Mouse (Mus musculus) forebrain, embryonic 15.5 days (tissue): Measurements from ENCODE around the gene Slc22a20. TPM values are rescaled to one million over a fixed set of nuclear protein-coding genes. Genes with fewer than 3 reads are reported as not detected.

Experiments used
- ATAC-seq: fragments of 200-750 bp; cut with Nextera tagmentation; replicated peaks from 2 replicates; pipeline ENCODE4 v1.8.0; 2017; ENCODE audit warnings: mild to moderate bottlenecking, moderate TSS enrichment, moderate library complexity
- H3K27ac ChIP-seq: fragments of 300-500 bp; sonication (generic); replicated peaks from 2 replicates; pipeline ENCODE4 v1.5.1; 2015; ENCODE audit warnings: mild to moderate bottlenecking, inconsistent platforms
- H3K27me3 ChIP-seq: fragments of 300-500 bp; sonication (generic); 2 replicates; pipeline ENCODE4 v1.6.1; 2015; ENCODE audit warnings: inconsistent platforms
- H3K36me3 ChIP-seq: fragments of 300-500 bp; sonication (generic); 2 replicates; pipeline ENCODE4 v1.6.1; 2015; ENCODE audit warnings: mild to moderate bottlenecking, inconsistent platforms
- H3K4me1 ChIP-seq: fragments of 300-500 bp; sonication (generic); 2 replicates; pipeline ENCODE4 v1.6.1; 2015; ENCODE audit warnings: inconsistent platforms
- H3K4me2 ChIP-seq: fragments of 300-500 bp; sonication (generic); replicated peaks from 2 replicates; pipeline ENCODE4 v1.6.1; 2015; ENCODE audit warnings: mild to moderate bottlenecking, inconsistent platforms
- H3K4me3 ChIP-seq: fragments of 300-500 bp; sonication (generic); 2 replicates; pipeline ENCODE4 v1.5.1; 2015; ENCODE audit warnings: mild to moderate bottlenecking, inconsistent platforms
- H3K9ac ChIP-seq: fragments of 300-500 bp; sonication (generic); replicated peaks from 2 replicates; pipeline ENCODE4 v1.6.1; 2015; ENCODE audit warnings: mild to moderate bottlenecking, inconsistent platforms
- H3K9me3 ChIP-seq: fragments of 300-500 bp; sonication (generic); 2 replicates; pipeline ENCODE4 v1.6.1; 2016; ENCODE audit warnings: inconsistent platforms
- WGBS: fragments of 180-500 bp; shearing (Covaris S2); methylation state at CpG from one replicate; pipeline ENCODE4 v1.1.7; 2015; ENCODE audit warnings: mixed read lengths; 5-methylcytosine and 5-hydroxymethylcytosine counted together
- polyA plus RNA-seq: library from polyadenylated mRNA; unstranded; fragments of >200 nt; fragmentation: Nextera tagmentation; extraction: Ambion mirVana; gene quantifications from 2 replicates; pipeline ENCODE4 v1.2.1, GENCODE M21; 2015

The Slc22a20 gene
- polyA plus RNA-seq, 1 experiment from 2014 or later = not detected

DNA sequence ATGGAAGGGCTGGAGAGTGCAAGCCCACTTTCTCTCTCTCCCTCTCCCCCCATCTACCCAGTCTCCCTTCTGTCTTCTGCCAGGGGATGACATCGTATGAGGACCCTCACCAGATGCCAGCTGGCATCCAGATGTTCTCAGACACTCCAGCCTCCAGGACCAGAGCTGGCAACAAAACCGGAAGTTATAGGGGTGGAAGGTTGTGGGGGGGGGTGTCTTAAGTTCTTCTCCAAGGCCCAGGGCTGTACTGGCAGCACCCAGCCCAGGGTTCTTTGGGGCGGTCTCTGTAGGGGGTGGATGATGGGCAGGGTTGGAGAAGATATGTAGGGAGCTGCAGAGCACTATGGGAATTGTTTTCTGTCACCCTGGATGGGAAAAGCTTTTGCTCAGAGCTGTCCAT lies 57.4 kb downstream of the Slc22a20 start:
- H3K4me3 ChIP-seq = no peak overlapping the region
- no peaks in the 10 kb centered on the region for H3K27me3 ChIP-seq
- H3K9me3 ChIP-seq = no peaks in the 10 kb centered on the region
- H3K27ac ChIP-seq = no peak overlapping the region
- WGBS = 80% methylated on average over 3 of the region's 3 CpGs
- H3K36me3 ChIP-seq = no peaks in the 10 kb centered on the region
- peaks cover 19% of the 10 kb centered on the region for H3K4me1 ChIP-seq
- H3K9ac ChIP-seq = no peak overlapping the region
- ATAC-seq = no peak
- H3K4me2 ChIP-seq = no peak overlapping the region

DNA sequence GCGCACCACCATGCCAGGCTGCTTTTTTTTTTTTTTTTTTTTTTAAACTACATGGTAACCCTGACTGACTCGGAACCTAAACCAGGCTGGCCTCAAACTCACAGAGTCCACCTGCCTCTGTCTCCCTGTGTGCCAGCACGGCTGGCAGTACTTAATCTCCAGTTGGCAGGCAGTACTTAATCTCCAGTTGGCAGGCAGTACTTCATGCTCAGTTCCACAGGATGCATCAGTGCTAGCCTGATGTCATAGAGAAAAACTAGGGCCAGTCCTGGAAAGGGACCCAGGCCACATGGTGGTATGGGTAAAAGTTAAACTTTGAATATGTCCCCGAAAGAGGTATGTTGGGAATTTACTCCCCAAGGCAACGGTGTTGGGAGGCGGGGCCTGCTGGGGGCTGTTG lies 57.8 kb downstream of the Slc22a20 start:
- H3K9ac ChIP-seq = no peak overlapping the region
- no peaks in the 10 kb centered on the region for H3K27me3 ChIP-seq
- ATAC-seq = no peak
- H3K9me3 ChIP-seq = no peaks in the 10 kb centered on the region
- no peaks in the 10 kb centered on the region for H3K36me3 ChIP-seq
- no peak overlapping the region for H3K4me3 ChIP-seq
- 77% methylated on average over 6 of the region's 6 CpGs for WGBS
- H3K4me1 ChIP-seq = peaks cover 20% of the 10 kb centered on the region
- no peak overlapping the region for H3K27ac ChIP-seq
- H3K4me2 ChIP-seq = no peak overlapping the region

DNA sequence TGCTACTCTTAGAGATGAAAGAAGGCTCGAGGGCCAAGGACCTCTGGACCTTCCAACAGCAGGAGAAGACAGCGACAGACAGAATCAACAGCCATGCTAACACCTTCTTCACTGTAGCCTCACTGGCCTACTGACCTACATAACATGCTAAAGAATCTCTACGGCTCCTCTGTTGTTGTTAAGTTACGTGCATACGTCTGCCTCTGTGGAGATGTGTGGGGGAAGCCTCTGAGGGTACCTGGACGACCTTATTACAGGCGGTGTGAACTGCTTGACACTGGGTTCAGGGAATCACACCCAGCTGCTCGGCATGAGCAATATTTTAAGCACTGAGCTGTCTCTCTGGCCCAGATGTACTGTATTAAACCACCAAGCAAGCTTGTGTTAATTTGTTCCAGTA lies 58.4 kb downstream of the Slc22a20 start:
- WGBS = 78% methylated on average over 8 of the region's 8 CpGs
- H3K4me3 ChIP-seq = no peak overlapping the region
- H3K9ac ChIP-seq = no peak overlapping the region
- no peaks in the 10 kb centered on the region for H3K27me3 ChIP-seq
- no peak overlapping the region for H3K4me2 ChIP-seq
- H3K36me3 ChIP-seq = no peaks in the 10 kb centered on the region
- H3K4me1 ChIP-seq = peaks cover 20% of the 10 kb centered on the region
- no peak overlapping the region for H3K27ac ChIP-seq
- ATAC-seq = no peak
- no peaks in the 10 kb centered on the region for H3K9me3 ChIP-seq

DNA sequence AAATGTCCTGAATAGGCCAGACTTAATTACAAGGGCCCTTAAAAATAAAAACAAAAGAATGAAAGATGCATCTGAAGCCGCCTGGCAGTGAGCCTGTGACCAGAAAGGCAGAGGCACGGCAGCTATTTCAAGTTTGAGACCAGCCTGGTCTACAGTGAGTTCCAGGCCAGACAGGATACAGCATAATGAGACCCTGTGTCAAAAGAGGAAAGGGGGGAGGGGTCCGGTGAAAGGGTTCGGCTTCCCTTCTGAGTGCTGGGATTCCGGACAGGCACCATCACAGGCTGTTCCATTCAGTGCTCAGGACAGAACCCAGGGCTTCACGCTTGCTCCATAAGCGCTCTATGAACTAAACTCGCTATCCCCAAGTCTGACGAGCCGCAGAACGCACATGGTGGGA lies 58.9 kb downstream of the Slc22a20 start:
- Histone ChIP-seq H3K27ac (no peak overlapping the region), H3K27me3 (no peaks in the 10 kb centered on the region), H3K4me1 (peaks cover 21% of the 10 kb centered on the region), H3K4me2 (no peak overlapping the region), H3K36me3 (no peaks in the 10 kb centered on the region), H3K9me3 (no peaks in the 10 kb centered on the region), H3K9ac (no peak overlapping the region), H3K4me3 (no peak overlapping the region)
- WGBS = 70% methylated on average over 11 of the region's 11 CpGs
- no peak for ATAC-seq

DNA sequence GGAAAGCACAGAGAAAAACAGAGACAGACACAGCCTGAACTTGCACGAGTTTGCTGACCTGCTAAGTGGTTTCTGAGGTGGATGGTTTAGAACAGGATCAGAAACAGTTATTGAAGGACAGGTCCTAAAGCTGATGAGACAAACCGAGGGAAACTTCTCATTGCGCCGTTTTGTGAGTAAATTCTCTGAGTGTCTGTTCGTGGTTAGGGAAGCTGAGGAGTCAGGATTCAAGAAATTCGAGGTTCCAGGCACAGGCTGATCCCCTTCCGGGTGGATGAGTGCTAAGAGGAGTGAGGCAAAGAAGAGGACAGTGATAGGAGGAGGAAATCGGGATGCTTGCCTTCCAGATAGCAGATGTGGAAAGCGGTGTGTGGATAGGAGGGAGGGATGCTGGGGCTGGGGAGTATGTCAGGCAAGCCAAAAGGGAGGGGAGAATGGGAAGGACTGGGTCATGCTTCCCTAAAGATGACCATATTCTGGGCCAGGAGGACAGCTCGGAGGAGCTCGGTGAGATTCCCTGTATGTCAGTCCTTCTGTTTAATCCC lies 60.6 kb downstream of the Slc22a20 start:
- WGBS = 27% methylated on average over 11 of the region's 11 CpGs
- peak overlapping the region; percentile 65 for H3K4me3 ChIP-seq
- ATAC-seq = no peak
- H3K36me3 ChIP-seq = no peaks in the 10 kb centered on the region
- H3K9ac ChIP-seq = peak overlapping the region; percentile 61
- peaks cover 28% of the 10 kb centered on the region for H3K4me1 ChIP-seq
- H3K4me2 ChIP-seq = peak overlapping the region; percentile 92
- peak overlapping the region; percentile 67; the same call in 1 of the 2 replicates for H3K27ac ChIP-seq
- no peaks in the 10 kb centered on the region for H3K9me3 ChIP-seq
- no peaks in the 10 kb centered on the region for H3K27me3 ChIP-seq

DNA sequence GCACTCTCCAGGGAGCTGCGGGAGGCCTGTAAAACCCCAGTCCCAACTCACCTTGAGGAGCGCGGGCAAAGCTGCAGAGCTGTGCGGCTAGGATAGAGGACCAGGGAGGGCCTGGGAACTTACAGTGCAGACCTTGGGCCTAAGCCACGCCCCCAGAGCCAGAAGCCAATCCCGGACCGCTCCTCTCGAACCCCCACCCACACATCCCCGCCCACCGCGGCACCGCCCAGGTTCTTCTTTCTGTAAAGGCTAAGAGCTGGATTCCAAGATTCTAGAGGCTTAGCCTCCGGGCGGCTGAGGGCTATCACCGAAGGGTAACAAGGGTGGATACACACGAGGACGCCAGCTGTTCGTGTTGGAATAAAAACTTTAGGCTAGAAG lies 61.2 kb downstream of the Slc22a20 start, which contains the start of gene Cdc42ep2:
TSS of gene Cdc42ep2 (minus strand) at position 104 of the 381 bp plus-strand sequence.
- peak within 1 kb of the TSS; percentile 65 for H3K4me3 ChIP-seq
- WGBS = 0% methylated on average over 18 of the region's 18 CpGs
- no peaks in the 10 kb centered on the region for H3K36me3 ChIP-seq

DNA sequence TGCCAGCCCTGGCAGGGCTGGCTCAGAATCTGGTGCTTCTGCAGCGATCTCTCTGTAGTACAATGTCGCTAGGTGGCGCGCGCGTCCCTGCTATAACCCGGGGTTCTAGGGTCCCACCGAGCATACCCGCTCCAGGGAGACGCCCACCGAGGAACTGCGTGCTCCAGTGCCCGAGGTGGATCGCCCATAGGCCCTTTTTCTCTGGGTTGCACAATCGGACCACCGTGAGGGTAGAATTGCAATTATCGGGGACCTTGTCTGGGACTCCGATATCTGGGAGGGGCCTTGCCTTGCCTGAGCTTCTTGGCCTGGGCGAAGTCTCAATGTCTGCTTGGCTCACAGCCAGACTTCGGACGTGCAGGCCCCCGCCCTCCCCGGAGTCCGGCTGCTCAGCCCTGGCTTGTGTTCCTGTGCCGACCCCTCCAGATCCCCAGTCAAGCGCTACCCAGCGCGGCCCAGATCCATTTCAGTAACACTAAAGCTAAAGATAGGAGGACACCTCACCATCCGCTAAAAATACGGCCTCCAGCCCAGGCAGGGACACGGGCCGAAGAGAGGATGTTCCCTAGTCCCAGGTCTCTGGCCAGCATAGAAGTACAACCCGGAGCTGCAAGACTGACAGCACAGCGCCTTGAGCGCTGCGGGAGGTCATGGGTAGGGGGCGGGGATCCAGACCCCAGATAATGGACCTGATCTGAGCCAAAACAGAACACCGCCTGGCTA lies 61.8 kb downstream of the Slc22a20 start:
- peak overlapping the region; percentile 61 for H3K9ac ChIP-seq
- H3K4me3 ChIP-seq = peak overlapping the region; percentile 65
- H3K4me2 ChIP-seq = peak overlapping the region; percentile 92
- no peaks in the 10 kb centered on the region for H3K36me3 ChIP-seq
- H3K27ac ChIP-seq = peak overlapping the region; percentile 67
- H3K27me3 ChIP-seq = no peaks in the 10 kb centered on the region
- H3K4me1 ChIP-seq = peaks cover 21% of the 10 kb centered on the region
- peak; percentile 83 for ATAC-seq
- WGBS = under 1% methylated on average over 38 of the region's 38 CpGs
- H3K9me3 ChIP-seq = no peaks in the 10 kb centered on the region

More for the DNA sequence above, 61.2 kb downstream of the Slc22a20 start, which contains the start of gene Cdc42ep2:
- Histone ChIP-seq H3K9me3 (no peaks in the 10 kb centered on the region), H3K27ac (peak within 1 kb of the TSS; percentile 67), H3K4me1 (peaks cover 22% of the 10 kb centered on the region), H3K27me3 (no peaks in the 10 kb centered on the region), H3K9ac (peak within 1 kb of the TSS; percentile 61), H3K4me2 (peak within 1 kb of the TSS; percentile 92)
- ATAC-seq = peak; percentile 94

DNA sequence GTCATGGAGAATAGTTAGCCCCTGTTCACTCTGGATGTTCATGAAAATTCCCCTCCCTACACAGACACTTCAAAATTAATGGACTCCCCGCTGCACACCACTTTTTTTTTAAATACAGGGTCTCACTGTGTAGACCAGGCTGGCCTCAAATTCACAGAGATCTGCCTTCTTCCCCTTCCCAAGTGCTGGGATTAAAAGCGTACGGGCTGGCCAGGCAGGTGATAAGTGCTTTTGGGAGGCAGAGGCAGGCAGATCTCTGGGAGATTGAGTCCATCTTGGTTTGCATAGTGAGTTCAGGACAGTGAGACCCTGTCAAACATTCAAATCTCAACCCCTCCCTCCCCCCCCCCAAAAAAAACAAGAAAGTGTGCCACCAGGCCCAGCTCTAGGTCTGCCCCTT lies 63.0 kb downstream of the Slc22a20 start:
- Histone ChIP-seq H3K4me2 (no peak overlapping the region), H3K36me3 (peaks cover 4% of the 10 kb centered on the region), H3K4me3 (no peak overlapping the region), H3K9me3 (no peaks in the 10 kb centered on the region), H3K27ac (no peak overlapping the region), H3K9ac (no peak overlapping the region), H3K27me3 (no peaks in the 10 kb centered on the region), H3K4me1 (peaks cover 21% of the 10 kb centered on the region)
- whole genome bisulfite sequencing = 92% methylated on average over 3 of the region's 3 CpGs
- no peak for ATAC-seq

DNA sequence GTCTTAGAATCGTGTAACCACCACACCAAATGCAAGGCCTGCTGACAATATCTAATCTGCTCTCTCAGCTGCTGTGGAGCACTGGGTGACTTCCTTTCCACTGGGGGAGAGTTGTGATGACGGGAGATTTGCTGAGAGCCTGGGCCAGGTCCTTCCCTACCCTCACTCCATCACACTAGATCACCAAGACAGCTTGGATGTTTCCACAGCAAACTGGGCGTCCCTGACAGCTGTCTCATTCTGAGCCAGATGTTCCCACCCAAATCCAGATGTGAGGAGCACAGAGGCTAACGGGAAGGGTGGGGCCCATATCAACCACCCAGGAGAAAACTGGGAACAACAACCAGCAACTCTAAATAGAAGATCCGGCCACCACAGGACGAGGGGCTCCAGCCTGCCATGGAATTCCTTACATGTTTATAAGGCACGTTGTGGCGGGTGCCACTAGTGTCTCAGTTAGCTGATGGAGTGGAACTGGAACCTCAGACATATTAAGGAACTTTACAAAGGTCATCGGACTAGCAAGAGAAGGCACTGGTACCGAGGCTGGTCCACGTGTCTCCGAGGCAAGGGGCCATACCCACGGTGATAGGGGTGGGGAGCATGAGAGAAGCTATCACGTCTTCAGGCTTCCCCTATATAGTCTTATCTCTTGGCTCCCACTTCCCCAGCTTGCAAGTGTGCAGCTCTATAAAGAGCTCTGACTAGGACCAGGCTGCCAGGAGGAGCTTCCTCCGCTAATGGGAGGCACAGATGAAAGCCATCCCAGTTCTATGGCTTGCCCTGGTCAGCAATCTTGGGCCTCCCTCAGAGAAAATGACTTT lies 63.6 kb downstream of the Slc22a20 start:
- 0 out of 2 replicates have a peak overlapping the region, but pooled peaks have one; percentile 10 for H3K9ac ChIP-seq
- no peaks in the 10 kb centered on the region for H3K27me3 ChIP-seq
- H3K4me2 ChIP-seq = no peak overlapping the region

DNA sequence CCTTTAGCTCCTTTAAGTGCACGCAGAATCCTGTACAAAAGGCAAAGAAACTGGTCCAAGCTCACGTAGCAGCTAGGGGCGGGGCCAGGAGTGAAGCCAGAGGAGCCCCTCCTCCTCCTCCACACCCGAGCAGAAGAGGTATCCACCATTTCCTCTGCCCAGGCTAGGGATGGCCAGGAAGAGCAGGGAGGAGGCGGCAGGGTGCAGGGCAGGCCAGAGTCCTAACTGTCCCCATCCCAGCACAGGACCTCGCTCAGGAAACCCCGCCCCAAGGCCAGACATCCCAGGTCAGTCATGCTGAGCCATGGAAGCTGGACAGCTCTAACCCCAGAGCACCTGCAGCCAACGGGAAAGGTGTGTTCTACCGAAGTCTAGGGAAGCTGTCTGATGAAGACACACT lies 64.2 kb downstream of the Slc22a20 start:
- Histone ChIP-seq H3K27ac (no peak overlapping the region), H3K36me3 (peaks cover 9% of the 10 kb centered on the region), H3K9ac (0 out of 2 replicates have a peak overlapping the region, but pooled peaks have one; percentile 10), H3K4me2 (no peak overlapping the region; the same call in 1 of the 2 replicates), H3K27me3 (no peaks in the 10 kb centered on the region), H3K4me3 (no peak overlapping the region), H3K4me1 (peaks cover 21% of the 10 kb centered on the region), H3K9me3 (no peaks in the 10 kb centered on the region)
- ATAC-seq = no peak
- WGBS = 18% methylated on average over 9 of the region's 9 CpGs

More for the DNA sequence above, 63.6 kb downstream of the Slc22a20 start:
- Histone ChIP-seq H3K27ac (no peak overlapping the region), H3K4me1 (peaks cover 21% of the 10 kb centered on the region), H3K36me3 (peaks cover 7% of the 10 kb centered on the region), H3K9me3 (no peaks in the 10 kb centered on the region), H3K4me3 (no peak overlapping the region)
- ATAC-seq = no peak
- WGBS = 83% methylated on average over 15 of the region's 15 CpGs
